Mouse (Mus musculus): ENCODE data around the gene Unk. TPM values are rescaled to one million over a fixed set of nuclear protein-coding genes. Genes with fewer than 3 reads are reported as not detected.

The Unk gene
- polyA plus RNA-seq, 1 experiment, result 14.5 TPM

GRCm38 (mm10) chr11:116049610-116050009 is 19.5 kb downstream of the Unk start:
- peaks cover 56% of the 10 kb centered on the region for H3K36me3 ChIP-seq (ENCODE audit: control insufficient read depth, insufficient read depth)
- no peak overlapping the region for H3K4me3 ChIP-seq (ENCODE audit: insufficient read depth, poor library complexity, severe bottlenecking)
- H3K79me2 ChIP-seq (ENCODE audit: control insufficient read depth, insufficient read depth), result peaks cover 25% of the 10 kb centered on the region
- H3K27me3 ChIP-seq (ENCODE audit: control insufficient read depth, insufficient read depth, insufficient read length), result no peaks in the 10 kb centered on the region
- TF ChIP-seq CEBPB (IDR thresholded peaks at IDR 0.05; ENCODE audit: low read depth), result no peak
- no peak for TF ChIP-seq MYOG (IDR thresholded peaks at IDR 0.05; ENCODE audit: control insufficient read depth, extremely low read depth, insufficient read length)
- no peak for TF ChIP-seq FOSL1 (IDR thresholded peaks at IDR 0.05; ENCODE audit: insufficient read depth, low read length, poor library complexity, severe bottlenecking)
- TF ChIP-seq MYOD1 (IDR thresholded peaks at IDR 0.05; ENCODE audit: control insufficient read depth, insufficient read length, low read depth), result no peak
- no peak for TF ChIP-seq MAX (IDR thresholded peaks at IDR 0.05)
- TF ChIP-seq CTCF (IDR thresholded peaks at IDR 0.05; ENCODE audit: control insufficient read depth, insufficient read depth, insufficient read length), result no peak
- no peak for TF ChIP-seq USF1 (IDR thresholded peaks at IDR 0.05; ENCODE audit: low read depth)
- H3ac ChIP-seq (ENCODE audit: control insufficient read depth, insufficient read length, low read depth), result no peak overlapping the region
- peaks cover 11% of the 10 kb centered on the region for H3K79me3 ChIP-seq (ENCODE audit: low read depth)

GRCm38 (mm10) chr11:116050196-116050595 is 20.1 kb downstream of the Unk start:
- Histone ChIP-seq H3K79me3 (ENCODE audit: low read depth) (peaks cover 8% of the 10 kb centered on the region), H3K36me3 (ENCODE audit: control insufficient read depth, insufficient read depth) (peaks cover 60% of the 10 kb centered on the region), H3ac (ENCODE audit: control insufficient read depth, insufficient read length, low read depth) (no peak overlapping the region), H3K27me3 (ENCODE audit: control insufficient read depth, insufficient read depth, insufficient read length) (no peaks in the 10 kb centered on the region), H3K4me3 (ENCODE audit: insufficient read depth, poor library complexity, severe bottlenecking) (no peak overlapping the region), H3K79me2 (ENCODE audit: control insufficient read depth, insufficient read depth) (peaks cover 19% of the 10 kb centered on the region)
- TF ChIP-seq CEBPB (IDR thresholded peaks at IDR 0.05; ENCODE audit: low read depth), result no peak
- TF ChIP-seq FOSL1 (IDR thresholded peaks at IDR 0.05; ENCODE audit: insufficient read depth, low read length, poor library complexity, severe bottlenecking), result no peak
- no peak for TF ChIP-seq CTCF (IDR thresholded peaks at IDR 0.05; ENCODE audit: control insufficient read depth, insufficient read depth, insufficient read length)
- no peak for TF ChIP-seq USF1 (IDR thresholded peaks at IDR 0.05; ENCODE audit: low read depth)

- no peaks in the 10 kb centered on the region for H3K79me2 ChIP-seq (ENCODE audit: control insufficient read depth, insufficient read depth)
- H3K36me3 ChIP-seq (ENCODE audit: control insufficient read depth, insufficient read depth), result peaks cover 76% of the 10 kb centered on the region
- H3K79me3 ChIP-seq (ENCODE audit: low read depth), result no peaks in the 10 kb centered on the region
- H3K27me3 ChIP-seq (ENCODE audit: control insufficient read depth, insufficient read depth, insufficient read length), result no peaks in the 10 kb centered on the region
- H3ac ChIP-seq (ENCODE audit: control insufficient read depth, insufficient read length, low read depth), result no peak overlapping the region
- H3K4me3 ChIP-seq (ENCODE audit: insufficient read depth, poor library complexity, severe bottlenecking), result no peak overlapping the region
- TF ChIP-seq CTCF (IDR thresholded peaks at IDR 0.05; ENCODE audit: control insufficient read depth, insufficient read depth, insufficient read length) (no peak), USF1 (IDR thresholded peaks at IDR 0.05; ENCODE audit: low read depth) (no peak), FOSL1 (IDR thresholded peaks at IDR 0.05; ENCODE audit: insufficient read depth, low read length, poor library complexity, severe bottlenecking) (no peak), MYOD1 (IDR thresholded peaks at IDR 0.05; ENCODE audit: control insufficient read depth, insufficient read length, low read depth) (no peak), CEBPB (IDR thresholded peaks at IDR 0.05; ENCODE audit: low read depth) (no peak), MYOG (IDR thresholded peaks at IDR 0.05; ENCODE audit: control insufficient read depth, extremely low read depth, insufficient read length) (no peak), MAX (IDR thresholded peaks at IDR 0.05) (no peak)
Measured at GRCm38 (mm10) chr11:116053510-116054229, 23.5 kb downstream of the Unk start.

- H3K36me3 ChIP-seq (ENCODE audit: control insufficient read depth, insufficient read depth), result peaks cover 79% of the 10 kb centered on the region
- no peaks in the 10 kb centered on the region for H3K79me2 ChIP-seq (ENCODE audit: control insufficient read depth, insufficient read depth)
- H3ac ChIP-seq (ENCODE audit: control insufficient read depth, insufficient read length, low read depth), result no peak overlapping the region
- H3K4me3 ChIP-seq (ENCODE audit: insufficient read depth, poor library complexity, severe bottlenecking), result no peak overlapping the region
- no peak for TF ChIP-seq CTCF (IDR thresholded peaks at IDR 0.05; ENCODE audit: control insufficient read depth, insufficient read depth, insufficient read length)
- no peak for TF ChIP-seq MYOG (IDR thresholded peaks at IDR 0.05; ENCODE audit: control insufficient read depth, extremely low read depth, insufficient read length)
- TF ChIP-seq FOSL1 (IDR thresholded peaks at IDR 0.05; ENCODE audit: insufficient read depth, low read length, poor library complexity, severe bottlenecking), result no peak
- TF ChIP-seq MAX (IDR thresholded peaks at IDR 0.05), result no peak
- H3K79me3 ChIP-seq (ENCODE audit: low read depth), result no peaks in the 10 kb centered on the region
- H3K27me3 ChIP-seq (ENCODE audit: control insufficient read depth, insufficient read depth, insufficient read length), result no peaks in the 10 kb centered on the region
Measured at GRCm38 (mm10) chr11:116055873-116056272, 25.8 kb downstream of the Unk start.

GRCm38 (mm10) chr11:116057237-116057881 is 27.2 kb downstream of the Unk start:
- H3K79me3 ChIP-seq (ENCODE audit: low read depth), result no peaks in the 10 kb centered on the region
- no peaks in the 10 kb centered on the region for H3K79me2 ChIP-seq (ENCODE audit: control insufficient read depth, insufficient read depth)
- H3K4me3 ChIP-seq (ENCODE audit: insufficient read depth, poor library complexity, severe bottlenecking), result no peak overlapping the region
- TF ChIP-seq MYOG (IDR thresholded peaks at IDR 0.05; ENCODE audit: control insufficient read depth, extremely low read depth, insufficient read length) (no peak), USF1 (IDR thresholded peaks at IDR 0.05; ENCODE audit: low read depth) (no peak), MYOD1 (IDR thresholded peaks at IDR 0.05; ENCODE audit: control insufficient read depth, insufficient read length, low read depth) (no peak), CTCF (IDR thresholded peaks at IDR 0.05; ENCODE audit: control insufficient read depth, insufficient read depth, insufficient read length) (no peak), CEBPB (IDR thresholded peaks at IDR 0.05; ENCODE audit: low read depth) (no peak), MAX (IDR thresholded peaks at IDR 0.05) (no peak), FOSL1 (IDR thresholded peaks at IDR 0.05; ENCODE audit: insufficient read depth, low read length, poor library complexity, severe bottlenecking) (no peak)
- no peaks in the 10 kb centered on the region for H3K27me3 ChIP-seq (ENCODE audit: control insufficient read depth, insufficient read depth, insufficient read length)
- peaks cover 78% of the 10 kb centered on the region for H3K36me3 ChIP-seq (ENCODE audit: control insufficient read depth, insufficient read depth)
- H3ac ChIP-seq (ENCODE audit: control insufficient read depth, insufficient read length, low read depth), result no peak overlapping the region

Data from C2C12 (cell line).